Mouse (Mus musculus): ENCODE results near the gene Afg3l1.

GRCm38 (mm10) chr8:123515540-123515897, 37.8 kb downstream of the Afg3l1 start:
- no peak for TF ChIP-seq CTCF (IDR thresholded peaks at IDR 0.05; ENCODE audit: borderline replicate concordance, insufficient read depth, low read depth, low read length)
- TF ChIP-seq POLR2A (IDR thresholded peaks at IDR 0.05; ENCODE audit: borderline replicate concordance, insufficient read depth, low read length): no peak

Data from cerebellum, adult 2 months (tissue).